Mouse (Mus musculus) C3H10T1/2 (cell line): ENCODE results near the gene Gm49361. TPM values are rescaled to one million over a fixed set of nuclear protein-coding genes. Genes with fewer than 3 reads are reported as not detected.

Source experiments
- polyA plus RNA-seq, 2 experiments: library from polyadenylated mRNA; unstranded; fragments of >200 nt; fragmentation: generic; extraction: Trizol; gene quantifications; one replicate each; pipeline ENCODE4 v1.2.1; 2012; ENCODE audit warnings: missing spikeins in 2 of 2

The Gm49361 gene
- not detected for polyA plus RNA-seq

GRCm38 (mm10) chr14:57746001-57746771 is at the start of gene Gm49361:
Gm49361 (minus strand) TSS chr14:57746103.

DNA sequence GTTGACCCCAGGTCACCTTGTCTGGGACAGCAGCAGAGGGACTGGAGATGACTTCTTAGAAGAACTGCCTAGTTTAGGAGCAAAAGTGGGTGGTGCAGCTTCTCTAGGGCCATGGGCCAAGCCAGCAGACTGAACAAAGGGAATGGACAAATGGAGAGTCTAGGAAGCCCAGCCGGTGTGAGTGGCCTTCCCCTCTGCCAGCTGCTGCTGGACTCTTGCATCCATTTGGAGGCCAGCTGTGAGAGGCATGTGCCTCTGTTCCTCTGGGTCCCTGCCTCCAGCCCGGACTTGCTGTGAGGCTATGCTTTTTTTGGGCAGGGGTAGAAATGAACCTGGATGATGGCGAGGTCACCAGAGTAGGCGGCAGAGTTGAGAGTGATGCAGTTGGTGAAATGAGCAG is 12.3 kb upstream of the Gm49361 start, which contains the start of gene Lats2:
Gene Lats2, minus strand, starts transcription at position 152 of the 400 bp plus-strand sequence.

DNA sequence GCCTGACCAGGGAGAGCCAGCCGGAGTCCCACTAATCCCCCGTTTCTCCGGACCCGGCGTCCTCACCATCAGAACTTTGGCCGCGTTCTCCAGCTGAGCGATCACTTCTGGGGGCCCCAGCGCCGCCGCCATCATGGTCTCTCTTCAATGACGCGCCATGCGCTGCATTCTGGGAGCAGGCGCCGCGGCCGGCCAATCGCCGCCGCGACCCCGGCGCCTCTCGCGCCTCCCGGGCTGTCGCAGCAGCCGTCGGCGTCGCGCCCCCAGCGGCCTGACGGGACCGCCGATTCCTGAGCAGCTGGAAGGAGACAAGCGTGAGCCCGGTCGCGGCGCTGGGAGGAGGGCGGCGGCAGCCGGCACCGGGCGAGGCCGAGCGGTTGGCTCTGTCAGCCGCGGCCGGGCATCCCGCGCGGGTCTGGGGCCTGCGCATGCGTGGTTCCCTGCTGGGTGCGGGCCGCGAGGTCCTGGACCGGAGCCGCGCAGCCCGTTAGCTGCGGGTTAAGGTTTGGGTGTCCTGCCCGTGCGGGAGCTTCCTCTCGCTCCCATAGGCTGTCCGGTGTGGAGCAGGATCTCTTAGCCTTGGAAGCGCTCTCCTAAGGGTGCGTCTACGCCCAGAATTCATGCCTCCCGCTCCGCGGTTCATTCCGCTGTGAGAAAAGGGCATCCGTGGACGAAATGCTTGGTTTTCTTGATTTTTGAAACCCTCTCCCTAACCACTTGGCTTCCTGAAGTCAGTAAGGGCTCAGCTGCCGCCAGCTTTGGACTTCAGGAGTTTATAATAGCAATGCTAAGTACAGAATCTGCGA is 80.9 kb downstream of the Gm49361 start, which contains the start of gene Xpo4:
Gene Xpo4, minus strand, starts transcription at position 609 of the 806 bp plus-strand sequence.

Other genes with a start within 250 kb of the Gm49361 start
- gene Il17d, start 221.3 kb downstream of the Gm49361 start, polyA plus RNA-seq: 1 to 10 TPM in 1 of 2 experiments, under 1 TPM in 1; 0.53 to 5.1 TPM
- gene Eef1akmt1, start 174.5 kb downstream of the Gm49361 start, polyA plus RNA-seq: 10 to 100 TPM; 72.1 to 77.6 TPM
- gene Xpo4, start 80.7 kb downstream of the Gm49361 start, polyA plus RNA-seq: 1 to 10 TPM in 1 of 2 experiments, under 1 TPM in 1; 0.78 to 1.9 TPM
- 1 to 10 TPM; 2.0 to 8.3 TPM for gene Lats2, start 12.3 kb upstream of the Gm49361 start, polyA plus RNA-seq
- gene Sap18, start 52.1 kb upstream of the Gm49361 start, polyA plus RNA-seq: 100 to 1,000 TPM in 1 of 2 experiments, 10 to 100 TPM in 1; 52.8 to 253 TPM
- gene Ska3, start 80.1 kb upstream of the Gm49361 start, polyA plus RNA-seq: 1 to 10 TPM; 2.0 to 8.0 TPM
- 100 to 1,000 TPM; 117 to 165 TPM for gene Mrpl57, start 80.1 kb upstream of the Gm49361 start, polyA plus RNA-seq
- 1 to 10 TPM in 1 of 2 experiments, under 1 TPM in 1; 0.84 to 6.3 TPM for gene Zdhhc20, start 144.2 kb upstream of the Gm49361 start, polyA plus RNA-seq